Mouse (Mus musculus): Measurements from ENCODE around the gene Asf1a.
"Not testable (repeated sequence)": the region's sequence is repeated elsewhere in the genome, so short reads cannot be mapped to it uniquely, and the experiment has no call there.

Asf1a gene

DNA sequence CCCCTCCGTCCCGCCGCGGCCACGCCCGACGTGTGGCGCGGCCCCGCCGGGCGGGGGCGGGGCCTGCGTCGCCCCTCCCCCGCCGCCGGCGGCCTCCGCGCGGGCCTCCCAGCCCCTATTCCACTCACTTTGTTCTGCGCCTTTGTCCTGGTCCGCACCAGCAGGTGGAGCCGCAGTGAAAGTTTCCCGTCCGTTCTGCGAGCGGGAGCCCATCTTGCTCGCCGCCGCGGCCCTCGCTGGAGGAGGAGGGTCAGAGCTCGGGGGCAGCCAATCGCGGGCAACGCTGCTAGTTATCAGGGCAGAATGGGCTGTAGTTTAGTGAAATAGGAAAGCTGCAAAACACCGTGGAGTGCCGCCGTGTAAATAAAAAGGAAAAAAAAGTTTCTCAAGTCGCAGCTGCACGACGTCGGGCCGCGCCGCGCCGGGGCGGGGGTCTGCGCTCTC is at the start of gene Asf1a:
Gene Asf1a, plus strand, starts transcription at position 81 of the 444 bp plus-strand sequence.
- peak; percentile 95 for DNase-seq (ENCODE audit: low read depth, low spot score)

GRCm38 (mm10) chr10:53562001-53562400 is 34.6 kb upstream of the Asf1a start:
- no peak for DNase-seq (ENCODE audit: low read depth, low spot score)

DNA sequence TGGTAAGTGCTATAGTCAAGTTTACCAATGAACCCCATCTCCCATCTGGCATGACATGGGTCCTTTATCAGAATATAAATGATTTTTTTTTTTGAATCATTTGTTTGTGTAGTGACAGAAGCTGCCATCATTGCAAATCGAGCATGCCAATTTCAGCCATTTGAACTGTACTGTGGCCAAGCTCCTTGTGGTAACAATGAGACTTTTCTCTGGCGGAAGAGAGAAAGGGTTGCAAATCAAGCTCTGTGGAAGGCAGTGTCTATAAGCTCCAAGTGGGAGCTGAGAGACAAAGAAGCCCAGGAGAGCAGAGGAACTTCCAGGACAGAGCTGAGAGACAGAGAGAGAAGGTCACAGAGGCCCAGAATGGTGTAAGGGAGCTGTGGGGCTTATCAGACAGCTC is 31.0 kb upstream of the Asf1a start:
- DNase-seq (ENCODE audit: low read depth, low spot score): no peak

GRCm38 (mm10) chr10:53568531-53568930 is 28.0 kb upstream of the Asf1a start:
- no peak for DNase-seq (ENCODE audit: low read depth, low spot score)

DNA sequence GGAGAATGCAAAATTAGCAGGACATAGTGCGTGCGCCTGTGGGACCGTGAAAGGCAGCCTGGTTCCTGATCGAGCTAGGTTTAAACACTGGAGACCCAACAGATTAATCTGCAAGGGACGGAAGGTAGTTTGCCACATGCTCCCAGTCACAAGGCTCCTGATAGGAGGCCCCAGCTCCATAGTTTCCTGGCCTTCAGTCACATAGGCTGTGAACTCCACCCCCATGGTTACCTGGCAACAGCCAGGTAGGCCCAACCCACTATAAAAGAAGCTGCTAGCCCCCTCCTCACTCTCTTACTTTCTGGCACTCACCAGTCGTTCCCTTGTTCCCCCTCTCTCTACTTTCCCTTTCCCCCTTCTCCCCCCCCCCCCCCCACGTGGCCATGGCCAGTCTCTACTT is 16.4 kb upstream of the Asf1a start:
- no peak for DNase-seq (ENCODE audit: low read depth, low spot score)

GRCm38 (mm10) chr10:53580621-53581081 is 15.9 kb upstream of the Asf1a start:
- peak; percentile 25 for DNase-seq (ENCODE audit: low read depth, low spot score)

- no peak for DNase-seq (ENCODE audit: low read depth, low spot score)
These were observed 15.5 kb upstream of the Asf1a start for GRCm38 (mm10) chr10:53581087-53581486.

DNA sequence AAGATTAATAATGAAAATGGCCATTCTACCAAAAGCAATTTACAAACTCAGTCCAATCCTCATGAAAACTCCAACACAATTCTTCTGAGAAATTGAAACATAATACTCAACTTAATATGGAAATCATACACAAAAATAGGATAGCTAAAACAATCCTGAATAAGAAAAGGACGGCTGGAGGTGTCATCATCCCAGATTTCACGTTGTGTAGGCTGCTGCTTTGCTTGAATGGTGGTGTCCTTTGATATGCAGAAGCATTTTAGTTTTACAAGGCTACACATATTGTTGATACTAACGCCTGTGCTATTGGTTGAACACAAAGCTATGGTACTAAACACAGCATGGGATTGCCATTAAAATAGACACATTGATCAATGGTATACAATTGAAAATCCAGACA is 10.8 kb upstream of the Asf1a start:
- no peak for DNase-seq (ENCODE audit: low read depth, low spot score)

GRCm38 (mm10) chr10:53595744-53596676 is 547 bp upstream of the Asf1a start:
- no peak for DNase-seq (ENCODE audit: low read depth, low spot score)

GRCm38 (mm10) chr10:53597121-53597881 is 744 bp downstream of the Asf1a start:
- peak; percentile 28 for DNase-seq (ENCODE audit: low read depth, low spot score)

GRCm38 (mm10) chr10:53598821-53599220 is 2.3 kb downstream of the Asf1a start:
- DNase-seq (ENCODE audit: low read depth, low spot score): no peak

DNA sequence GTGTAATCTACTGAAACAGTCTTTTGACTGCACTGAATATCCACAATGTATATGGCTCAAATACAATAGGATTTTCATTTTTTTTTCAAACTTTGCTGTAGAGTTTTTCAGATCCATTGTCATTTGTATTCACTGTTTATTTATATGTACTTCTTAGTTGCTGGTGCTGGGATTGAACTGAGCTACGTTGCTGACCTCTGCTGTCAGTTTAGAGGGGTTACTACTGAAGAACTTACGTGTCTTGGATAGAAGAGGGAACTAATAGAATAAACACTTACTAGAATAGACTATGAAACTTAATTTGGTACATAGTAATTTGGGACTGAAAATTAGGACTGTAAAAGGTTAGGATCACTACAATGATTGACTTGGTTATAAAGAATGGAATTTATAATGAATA is 8.8 kb downstream of the Asf1a start:
- DNase-seq (ENCODE audit: low read depth, low spot score): no peak

GRCm38 (mm10) chr10:53608274-53608673 is 11.7 kb downstream of the Asf1a start:
- DNase-seq (ENCODE audit: low read depth, low spot score): no peak

- DNase-seq (ENCODE audit: low read depth, low spot score): no peak
These were observed 15.6 kb downstream of the Asf1a start for GRCm38 (mm10) chr10:53612172-53612571.

- no peak for DNase-seq (ENCODE audit: low read depth, low spot score)
These were observed 17.4 kb downstream of the Asf1a start for GRCm38 (mm10) chr10:53613955-53614354.

- no peak for DNase-seq (ENCODE audit: low read depth, low spot score)
These were observed 19.5 kb downstream of the Asf1a start for GRCm38 (mm10) chr10:53615850-53616616.

DNA sequence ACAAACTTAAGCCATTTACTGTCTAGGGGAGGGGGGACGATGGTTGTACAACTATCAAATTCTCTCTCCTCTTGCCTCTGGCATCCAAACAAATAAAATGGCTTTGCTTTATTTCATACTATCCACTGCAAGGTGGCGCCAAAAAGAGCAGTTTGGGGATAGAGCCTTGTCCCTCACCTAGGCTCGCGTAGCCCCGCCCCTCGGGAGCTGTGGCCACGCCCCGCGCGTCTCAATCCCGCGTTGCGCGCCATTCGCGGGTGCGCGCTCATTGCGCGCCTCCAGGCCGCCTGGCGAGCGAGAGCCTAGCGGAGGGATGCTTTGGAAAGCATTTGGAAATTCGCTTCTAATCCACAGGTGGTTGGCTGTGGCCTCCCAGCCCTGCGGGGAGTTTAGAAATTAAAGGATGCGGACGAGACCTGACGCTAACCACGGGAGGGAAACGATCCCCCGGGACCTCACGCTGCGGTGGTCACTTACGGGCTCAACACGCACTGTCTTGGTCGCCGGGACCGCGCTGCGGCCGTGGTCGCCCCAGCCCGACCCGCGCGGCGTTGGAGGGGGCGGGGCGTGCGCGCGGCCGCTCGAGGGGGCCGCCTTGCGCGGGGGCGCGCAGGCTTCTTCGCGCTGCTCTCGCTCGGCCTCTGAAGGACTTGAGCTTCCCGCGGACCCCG is 32.8 kb downstream of the Asf1a start:
- peak; percentile 80 for DNase-seq (ENCODE audit: low read depth, low spot score)

DNA sequence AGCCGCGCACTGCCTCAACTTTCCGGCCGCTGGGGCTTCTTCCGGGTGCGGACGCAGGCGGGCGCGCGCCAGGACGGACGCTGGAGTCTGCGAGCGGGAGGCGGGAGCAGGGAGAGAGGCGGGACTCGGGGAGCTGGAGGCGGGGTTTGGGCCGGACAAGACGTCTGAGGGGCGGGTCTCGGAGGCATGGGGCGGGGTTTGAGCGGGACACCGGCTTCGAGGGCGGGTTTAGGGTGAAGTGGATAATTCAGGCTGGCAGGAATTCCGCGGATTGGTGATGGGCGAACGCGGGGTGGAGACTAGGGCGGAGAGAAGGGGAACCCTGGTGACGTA is 33.3 kb downstream of the Asf1a start:
- DNase-seq (ENCODE audit: low read depth, low spot score): peak; percentile 93

DNA sequence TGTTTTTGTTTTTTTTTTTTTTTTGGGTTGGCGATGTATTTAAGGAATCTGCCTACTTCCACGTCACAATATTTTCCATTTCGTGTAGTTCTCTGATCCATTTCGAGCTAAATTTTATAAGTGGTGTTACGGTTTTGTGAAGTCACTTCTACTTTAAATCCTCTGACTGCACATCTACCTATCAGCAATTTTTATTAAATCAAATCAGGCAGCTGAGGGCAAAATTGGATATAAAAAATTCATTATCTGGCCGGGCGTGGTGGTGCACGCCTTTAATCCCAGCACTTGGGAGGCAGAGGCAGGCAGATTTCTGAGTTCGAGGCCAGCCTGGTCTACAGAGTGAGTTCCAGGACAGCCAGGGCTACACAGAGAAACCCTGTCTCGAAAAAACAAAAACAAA is 33.8 kb downstream of the Asf1a start, which contains the start of gene Mcm9:
Gene Mcm9, minus strand, starts transcription at position 101 of the 400 bp plus-strand sequence.
- not testable (repeated sequence) for DNase-seq (ENCODE audit: low read depth, low spot score)

DNA sequence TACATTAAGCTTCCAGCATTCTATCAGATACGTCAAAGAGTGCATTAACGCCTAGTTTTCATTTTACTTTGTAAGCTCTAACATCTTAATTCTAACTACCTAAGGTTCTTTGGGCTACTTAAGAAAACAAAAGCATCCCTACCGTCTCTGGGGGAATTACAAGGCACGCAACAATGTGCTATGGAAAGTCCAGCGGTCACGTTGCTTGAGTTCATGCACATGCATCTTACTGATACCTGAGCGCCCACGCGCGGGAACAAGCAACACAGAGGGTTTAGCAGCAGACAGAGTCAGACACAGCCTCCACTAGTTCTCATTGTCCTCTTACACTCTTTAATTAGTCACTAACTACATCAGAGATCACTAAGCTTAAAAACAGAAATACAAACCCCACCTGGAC is 37.6 kb downstream of the Asf1a start:
- DNase-seq (ENCODE audit: low read depth, low spot score): no peak
